Mouse (Mus musculus) macrophage (primary cell): Measurements from ENCODE around the gene Asap3. TPM values are rescaled to one million over a fixed set of nuclear protein-coding genes. Genes with fewer than 3 reads are reported as not detected.

Experiments
- H3K27ac ChIP-seq: fragments of 350-480 bp; formaldehyde crosslinking; 2 replicates; pipeline ENCODE4 v1.9.0; 2021
- H3K36me3 ChIP-seq: fragments of 350-480 bp; formaldehyde crosslinking; 2 replicates; pipeline ENCODE4 v1.9.0; 2021; ENCODE audit errors: inconsistent target
- H3K4me3 ChIP-seq: fragments of 350-480 bp; formaldehyde crosslinking; 2 replicates; pipeline ENCODE4 v1.9.0; 2021; ENCODE audit errors: inconsistent target
- H3K79me2 ChIP-seq: fragments of 350-480 bp; formaldehyde crosslinking; 2 replicates; pipeline ENCODE4 v1.9.0; 2021; ENCODE audit errors: inconsistent target
- WGBS: methylation state at CpG from one replicate; pipeline ENCODE4 v1.1.7; 2026; ENCODE audit warnings: inconsistent platforms; ENCODE audit not compliant: missing documents; 5-methylcytosine and 5-hydroxymethylcytosine counted together
- polyA plus RNA-seq: library from polyadenylated mRNA; stranded (reverse); fragments of 250-400 nt; gene quantifications from 3 replicates; pipeline ENCODE4 v1.2.4, GENCODE M21; 2018; ENCODE audit warnings: inconsistent platforms

Asap3 gene
- polyA plus RNA-seq, 1 experiment from 2014 or later = 0.04 TPM

- WGBS = 6% methylated on average over 14 of the region's 14 CpGs
- no peak overlapping the region for H3K4me3 ChIP-seq
- no peaks in the 10 kb centered on the region for H3K79me2 ChIP-seq
- no peak overlapping the region for H3K27ac ChIP-seq
- H3K36me3 ChIP-seq = no peaks in the 10 kb centered on the region
Observed at GRCm38 (mm10) chr4:136247386-136247728, 41.2 kb downstream of the Asap3 start.

DNA sequence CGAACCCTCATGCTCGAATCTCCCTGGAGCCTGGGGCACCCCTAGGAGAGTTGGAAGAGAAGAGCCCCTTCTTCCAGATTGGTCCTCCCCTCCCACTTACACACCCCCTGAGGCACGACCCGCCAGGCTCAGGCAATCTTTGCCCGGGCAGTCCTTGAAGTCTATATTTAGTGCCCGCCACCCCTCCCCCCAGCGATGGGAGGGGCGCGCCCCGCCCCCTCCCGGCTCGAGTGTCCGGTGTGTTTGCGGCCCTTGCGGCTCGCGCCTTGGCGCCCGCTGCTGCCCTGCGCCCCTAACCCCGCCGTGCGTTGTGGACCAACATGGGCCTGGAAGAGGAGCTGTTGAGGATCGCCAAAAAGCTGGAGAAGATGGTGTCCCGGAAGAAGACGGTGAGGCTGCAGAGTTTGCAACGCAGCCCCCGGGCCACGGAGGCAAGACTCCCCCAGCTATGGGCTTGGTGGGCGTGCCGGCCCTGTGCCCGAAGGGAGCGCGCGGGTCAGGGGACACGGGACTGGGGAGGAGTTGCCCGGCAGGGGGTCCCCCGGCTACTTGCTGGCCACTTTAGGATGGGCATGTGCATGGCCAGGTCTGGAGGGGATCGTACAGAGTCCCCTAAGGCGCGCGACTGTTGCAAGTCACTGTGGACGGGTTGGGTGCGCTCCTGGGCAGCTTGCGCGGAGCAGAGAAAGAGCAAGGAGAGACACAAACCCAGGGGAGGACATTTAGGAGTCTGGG is 41.7 kb downstream of the Asap3 start, which contains the start of gene Tcea3:
Tcea3 (plus strand) TSS at position 1 of the 735 bp plus-strand sequence.
- Histone ChIP-seq H3K4me3 (no peak within 1 kb of the TSS), H3K27ac (no peak within 1 kb of the TSS), H3K36me3 (no peaks in the 10 kb centered on the region), H3K79me2 (no peaks in the 10 kb centered on the region)
- 4% methylated on average over 28 of the region's 46 CpGs for WGBS

- 3% methylated on average over 37 of the region's 37 CpGs for WGBS
- Histone ChIP-seq H3K4me3 (no peak overlapping the region), H3K27ac (no peak overlapping the region), H3K79me2 (no peaks in the 10 kb centered on the region), H3K36me3 (no peaks in the 10 kb centered on the region)
Observed at GRCm38 (mm10) chr4:136248464-136249331, 42.5 kb downstream of the Asap3 start.

GRCm38 (mm10) chr4:136249332-136249647 is 43.1 kb downstream of the Asap3 start:
- Histone ChIP-seq H3K27ac (no peak overlapping the region), H3K36me3 (no peaks in the 10 kb centered on the region), H3K79me2 (no peaks in the 10 kb centered on the region), H3K4me3 (no peak overlapping the region)
- WGBS = 19% methylated on average over 11 of the region's 11 CpGs

GRCm38 (mm10) chr4:136249780-136250179 is 43.6 kb downstream of the Asap3 start:
- no peaks in the 10 kb centered on the region for H3K36me3 ChIP-seq
- H3K4me3 ChIP-seq = no peak overlapping the region
- H3K27ac ChIP-seq = no peak overlapping the region
- 51% methylated on average over 9 of the region's 9 CpGs for WGBS
- no peaks in the 10 kb centered on the region for H3K79me2 ChIP-seq

DNA sequence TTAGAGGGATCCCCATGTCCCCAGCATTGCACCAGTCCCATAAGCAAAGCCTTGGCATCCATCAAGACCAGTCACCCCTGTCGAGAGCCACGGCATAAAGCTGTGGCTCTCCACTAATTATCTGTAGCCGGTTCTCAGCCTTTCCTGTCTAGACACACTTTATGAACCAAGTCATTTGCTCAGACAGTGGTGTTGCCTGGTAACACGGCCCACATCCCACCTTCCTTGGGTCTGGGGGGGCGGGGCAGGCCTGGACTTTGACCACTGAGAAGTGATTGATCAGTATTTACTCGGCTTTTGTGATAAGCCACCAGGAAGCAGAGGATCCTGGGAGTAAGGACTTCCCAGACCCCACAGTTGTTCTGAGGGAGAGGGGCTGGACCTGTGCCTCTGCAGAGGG is 49.8 kb downstream of the Asap3 start:
- no peaks in the 10 kb centered on the region for H3K79me2 ChIP-seq
- H3K27ac ChIP-seq = no peak overlapping the region
- 54% methylated on average over 6 of the region's 6 CpGs for WGBS
- H3K4me3 ChIP-seq = no peak overlapping the region
- no peaks in the 10 kb centered on the region for H3K36me3 ChIP-seq

GRCm38 (mm10) chr4:136256696-136257095 is 50.5 kb downstream of the Asap3 start:
- Histone ChIP-seq H3K27ac (no peak overlapping the region), H3K36me3 (no peaks in the 10 kb centered on the region), H3K4me3 (no peak overlapping the region), H3K79me2 (no peaks in the 10 kb centered on the region)
- WGBS = 71% methylated on average over 8 of the region's 10 CpGs

DNA sequence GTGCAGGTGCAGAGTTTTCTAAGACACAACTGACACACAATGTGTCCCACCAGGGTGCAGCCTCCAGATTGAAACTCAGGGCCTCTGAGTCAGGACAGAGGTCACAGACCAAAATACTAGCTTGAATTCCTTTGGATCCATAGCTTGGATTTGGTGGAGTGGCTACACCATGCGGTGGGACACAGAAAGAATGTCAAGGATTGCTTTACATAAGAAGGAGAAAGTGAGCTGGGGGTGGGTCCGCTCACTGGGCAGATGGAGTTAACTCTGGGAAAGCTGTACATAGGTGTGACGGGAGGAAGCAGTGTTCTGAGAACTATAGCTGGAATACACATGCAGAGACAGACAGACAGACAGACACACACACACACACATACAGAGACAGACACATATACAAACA is 53.8 kb downstream of the Asap3 start:
- no peaks in the 10 kb centered on the region for H3K36me3 ChIP-seq
- WGBS = 61% methylated on average over 3 of the region's 3 CpGs
- no peak overlapping the region for H3K4me3 ChIP-seq
- H3K27ac ChIP-seq = no peak overlapping the region
- no peaks in the 10 kb centered on the region for H3K79me2 ChIP-seq

- no peaks in the 10 kb centered on the region for H3K79me2 ChIP-seq
- no peak overlapping the region for H3K27ac ChIP-seq
- WGBS = 47% methylated on average over 10 of the region's 10 CpGs
- no peak overlapping the region for H3K4me3 ChIP-seq
- H3K36me3 ChIP-seq = no peaks in the 10 kb centered on the region
Observed at GRCm38 (mm10) chr4:136260491-136261180, 54.5 kb downstream of the Asap3 start.

DNA sequence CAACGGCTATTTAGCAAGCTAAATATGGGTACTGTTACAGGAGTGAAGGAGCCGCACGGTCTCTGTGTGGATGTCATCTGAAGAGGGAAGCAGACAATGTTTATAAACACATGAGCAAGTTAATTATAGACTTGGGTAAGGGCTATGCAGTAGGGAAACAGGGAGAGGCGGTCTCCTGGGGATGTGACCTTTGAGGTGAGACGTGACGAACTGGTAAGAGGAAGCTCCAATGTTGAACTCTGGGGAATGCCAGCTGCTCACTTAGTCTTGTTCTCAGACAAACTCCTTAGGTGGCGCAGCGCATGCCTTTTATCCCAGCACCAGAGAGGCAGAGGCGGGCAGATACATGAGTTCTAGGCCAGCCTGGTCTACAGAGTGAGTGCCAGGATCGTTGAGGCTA is 55.7 kb downstream of the Asap3 start:
- no peak overlapping the region for H3K27ac ChIP-seq
- no peak overlapping the region for H3K4me3 ChIP-seq
- H3K79me2 ChIP-seq = no peaks in the 10 kb centered on the region
- H3K36me3 ChIP-seq = no peaks in the 10 kb centered on the region
- WGBS = 76% methylated on average over 10 of the region's 10 CpGs

GRCm38 (mm10) chr4:136263555-136263954 is 57.4 kb downstream of the Asap3 start:
- Histone ChIP-seq H3K27ac (no peak overlapping the region), H3K79me2 (no peaks in the 10 kb centered on the region), H3K4me3 (no peak overlapping the region), H3K36me3 (no peaks in the 10 kb centered on the region)
- WGBS = 86% methylated on average over 4 of the region's 4 CpGs

GRCm38 (mm10) chr4:136266716-136267343 is 60.7 kb downstream of the Asap3 start:
- no peaks in the 10 kb centered on the region for H3K36me3 ChIP-seq
- WGBS = 23% methylated on average over 9 of the region's 9 CpGs
- no peak overlapping the region for H3K4me3 ChIP-seq
- H3K27ac ChIP-seq = no peak overlapping the region
- no peaks in the 10 kb centered on the region for H3K79me2 ChIP-seq

GRCm38 (mm10) chr4:136268912-136269311 is 62.7 kb downstream of the Asap3 start:
- no peaks in the 10 kb centered on the region for H3K36me3 ChIP-seq
- H3K4me3 ChIP-seq = no peak overlapping the region
- 43% methylated on average over 1 of the region's 1 CpGs for WGBS
- no peak overlapping the region for H3K27ac ChIP-seq
- H3K79me2 ChIP-seq = no peaks in the 10 kb centered on the region

GRCm38 (mm10) chr4:136270648-136271047 is 64.5 kb downstream of the Asap3 start:
- H3K27ac ChIP-seq = no peak overlapping the region

More at GRCm38 (mm10) chr4:136270648-136271047, 64.5 kb downstream of the Asap3 start:
- Histone ChIP-seq H3K36me3 (no peaks in the 10 kb centered on the region), H3K4me3 (no peak overlapping the region), H3K79me2 (no peaks in the 10 kb centered on the region)
- whole genome bisulfite sequencing = 93% methylated on average over 8 of the region's 8 CpGs
